Mouse (Mus musculus): ENCODE results near the gene Dlst. TPM values are rescaled to one million over a fixed set of nuclear protein-coding genes. Genes with fewer than 3 reads are reported as not detected.

The Dlst gene
- polyA plus RNA-seq (2012; rRNA removed), result 155 and 158 TPM in 2 replicates

DNA sequence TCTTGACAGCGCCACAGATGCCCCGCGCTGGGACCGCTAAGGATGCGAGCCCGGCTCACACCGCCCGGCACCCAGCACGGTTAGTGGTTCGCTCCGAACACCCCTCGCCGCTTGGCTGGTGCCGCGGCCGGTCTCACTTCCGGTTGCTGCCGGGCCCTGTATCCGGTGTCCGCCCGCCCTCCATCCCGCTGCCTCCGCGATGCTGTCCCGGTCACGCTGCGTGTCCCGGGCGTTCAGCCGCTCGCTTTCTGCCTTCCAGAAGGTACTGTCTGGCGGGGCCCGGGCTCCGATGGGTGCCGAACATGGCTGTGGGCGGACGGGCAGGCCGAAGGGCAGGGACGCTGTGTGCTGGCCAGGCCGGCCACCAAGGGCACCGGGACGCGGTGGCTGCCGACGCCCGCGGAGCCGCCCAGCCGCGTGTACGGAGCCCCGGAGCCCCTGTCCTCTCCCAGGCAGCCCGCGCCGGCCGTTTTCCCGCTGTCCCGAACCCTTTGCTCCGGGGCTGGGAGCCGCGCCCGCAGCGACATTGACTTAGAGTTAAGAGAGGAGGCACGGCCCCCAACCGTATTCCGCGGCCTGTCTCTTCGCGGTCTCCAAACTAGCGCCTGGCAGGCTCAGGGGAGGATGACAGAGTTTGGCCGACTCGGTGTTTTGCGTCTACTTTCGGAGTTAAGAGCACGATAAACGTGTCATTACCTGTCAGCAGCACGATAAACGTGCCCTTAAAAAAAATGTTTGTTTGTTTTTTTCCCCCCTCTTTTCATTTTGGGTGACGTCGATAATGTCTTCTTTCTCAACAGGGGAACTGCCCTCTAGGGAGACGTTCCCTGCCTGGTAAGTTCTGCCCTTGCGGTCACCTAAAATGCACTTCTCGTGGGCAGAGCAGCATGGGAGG, at the start of gene Dlst, which contains the start of gene Prox2:
Dlst (plus strand) TSS at position 136 of the 895 bp plus-strand sequence.
Prox2 (minus strand) TSS at position 62 of the 895 bp plus-strand sequence.
- DNase-seq (ENCODE audit: extremely low spot score in 1 of 2, low spot score in 1 of 2), result peak; percentile 63 to 91

DNA sequence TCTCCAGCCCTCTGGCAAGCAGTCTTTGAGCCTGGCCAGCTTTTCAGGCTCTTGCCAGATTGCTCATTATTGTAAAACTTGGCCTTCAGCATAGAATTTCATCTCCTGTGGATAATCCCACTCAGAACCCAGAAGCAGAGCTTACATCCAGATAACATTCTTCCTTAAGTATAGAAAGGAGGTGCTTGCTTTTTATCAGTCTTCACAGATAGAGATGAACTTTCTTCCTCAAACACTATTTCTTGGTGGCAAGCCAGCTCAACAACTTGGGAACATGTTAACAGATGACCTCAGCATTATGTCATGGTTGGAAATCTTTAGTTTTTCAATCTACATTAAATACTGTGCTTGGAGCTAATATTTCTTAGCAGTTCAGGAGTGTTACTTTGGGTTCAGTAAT, 39.6 kb upstream of the Dlst start:
- DNase-seq (ENCODE audit: extremely low spot score in 1 of 2, low spot score in 1 of 2), result no peak

DNA sequence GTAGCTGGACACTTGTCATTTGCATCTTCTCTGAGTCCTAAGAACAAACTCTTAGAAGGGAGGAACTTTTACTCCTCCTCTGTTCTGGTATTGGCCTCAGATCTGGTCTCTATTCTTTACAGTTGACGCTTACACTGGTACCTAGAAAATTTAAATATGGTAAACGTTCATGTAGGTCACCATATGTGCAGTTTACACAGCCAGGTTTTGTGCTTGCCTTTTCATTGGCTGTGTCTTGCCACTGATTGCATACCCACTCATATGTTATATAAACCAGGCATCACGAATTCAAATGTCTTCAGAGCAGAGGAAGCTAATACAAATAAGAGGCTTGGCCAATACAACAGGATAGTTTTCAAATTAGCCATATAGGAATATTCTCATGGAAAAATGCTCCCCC, 33.5 kb upstream of the Dlst start:
- peak in 1 of 2 experiments; percentile 46 for DNase-seq (ENCODE audit: extremely low spot score in 1 of 2, low spot score in 1 of 2)

GRCm38 (mm10) chr12:85084257-85084656, 26.4 kb upstream of the Dlst start:
- no peak for DNase-seq (ENCODE audit: extremely low spot score in 1 of 2, low spot score in 1 of 2)

GRCm38 (mm10) chr12:85084941-85085340, 25.7 kb upstream of the Dlst start:
- no peak for DNase-seq (ENCODE audit: extremely low spot score in 1 of 2, low spot score in 1 of 2)

DNA sequence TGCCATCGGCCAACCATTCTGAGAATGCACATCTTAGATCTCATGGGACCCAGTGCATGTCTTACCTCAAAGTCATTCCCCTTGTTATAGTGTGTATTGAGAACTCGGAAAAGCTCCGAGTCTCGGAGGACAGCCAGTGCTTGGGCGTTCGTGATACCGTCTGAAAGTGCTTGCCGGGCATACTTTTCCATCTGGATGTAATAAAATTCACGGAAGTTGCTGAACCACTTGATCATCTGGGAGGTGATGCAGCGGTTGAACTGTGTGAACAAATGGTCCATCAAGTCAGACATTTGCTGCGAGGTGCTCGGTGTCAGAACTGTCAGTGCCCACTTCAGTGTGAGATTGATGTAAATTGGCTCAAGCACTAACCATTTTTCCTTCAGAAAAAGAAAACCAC, 22.8 kb upstream of the Dlst start:
- no peak for DNase-seq (ENCODE audit: extremely low spot score in 1 of 2, low spot score in 1 of 2)

DNA sequence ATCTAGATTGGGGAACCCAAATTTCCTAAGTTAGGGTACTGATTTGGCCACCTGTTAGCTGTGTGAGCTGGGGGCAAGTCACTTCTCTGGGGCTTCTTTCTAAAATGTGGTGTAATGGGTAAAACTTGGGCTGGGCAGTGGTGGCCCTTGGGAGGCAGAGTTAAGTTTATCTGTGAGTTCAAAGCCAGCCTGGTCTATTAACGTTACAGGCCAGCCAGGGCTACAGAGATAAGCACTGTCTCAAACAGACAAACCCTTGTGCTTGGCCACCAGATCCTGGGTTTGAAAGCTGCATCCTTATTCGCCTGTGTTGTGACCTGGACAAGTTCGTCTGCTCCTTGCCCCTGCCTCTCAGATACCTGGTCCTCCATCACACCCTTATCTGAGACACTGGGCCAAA, 19.4 kb upstream of the Dlst start:
- DNase-seq (ENCODE audit: extremely low spot score in 1 of 2, low spot score in 1 of 2), result no peak

GRCm38 (mm10) chr12:85092214-85092613, 18.4 kb upstream of the Dlst start:
- DNase-seq (ENCODE audit: extremely low spot score in 1 of 2, low spot score in 1 of 2), result peak in 1 of 2 experiments; percentile 81

DNA sequence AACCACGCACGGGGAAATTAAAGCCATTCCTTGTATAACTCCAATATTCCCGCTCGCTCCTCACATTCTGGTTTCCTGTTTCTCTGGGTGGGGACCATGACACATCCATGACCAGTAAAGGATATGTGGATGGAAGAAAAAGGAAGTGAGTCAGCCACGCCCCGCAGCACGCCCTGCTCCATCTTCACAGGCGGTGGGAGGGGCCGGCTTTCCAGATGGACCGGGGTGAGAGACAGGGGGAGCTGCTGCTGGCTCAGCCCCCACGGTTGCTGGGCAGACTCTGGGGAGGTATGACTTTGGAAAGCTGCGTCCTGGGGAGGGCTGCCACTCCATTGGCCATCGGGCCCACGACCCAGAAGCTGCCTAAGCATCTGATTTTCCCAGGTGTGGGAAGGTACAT, 16.6 kb upstream of the Dlst start:
- peak; percentile 24 to 72 for DNase-seq (ENCODE audit: extremely low spot score in 1 of 2, low spot score in 1 of 2)

- no peak for DNase-seq (ENCODE audit: extremely low spot score in 1 of 2, low spot score in 1 of 2)
Observed at GRCm38 (mm10) chr12:85094706-85095105, 15.9 kb upstream of the Dlst start.

- DNase-seq (ENCODE audit: extremely low spot score in 1 of 2, low spot score in 1 of 2), result no peak
Observed at GRCm38 (mm10) chr12:85095146-85095545, 15.5 kb upstream of the Dlst start.

DNA sequence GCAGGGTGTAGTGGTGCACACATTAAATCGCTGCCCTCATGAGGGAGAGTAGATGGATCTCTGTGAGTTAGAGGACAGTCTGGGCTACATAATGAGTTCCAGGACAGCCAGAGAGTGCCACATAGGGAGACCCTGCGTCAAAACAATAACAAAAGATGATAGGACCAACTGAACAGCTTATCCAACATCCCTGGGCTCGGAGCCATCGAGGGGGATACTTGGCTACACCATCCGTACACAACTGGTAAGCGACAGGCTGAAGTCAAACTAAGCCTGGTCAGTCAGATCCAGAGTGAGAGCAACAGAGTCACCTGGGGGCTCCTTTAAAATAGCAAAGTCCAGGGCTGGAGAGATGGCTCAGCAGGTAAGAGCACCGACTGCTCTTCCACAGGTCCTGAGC, 14.8 kb upstream of the Dlst start:
- DNase-seq (ENCODE audit: extremely low spot score in 1 of 2, low spot score in 1 of 2), result no peak

DNA sequence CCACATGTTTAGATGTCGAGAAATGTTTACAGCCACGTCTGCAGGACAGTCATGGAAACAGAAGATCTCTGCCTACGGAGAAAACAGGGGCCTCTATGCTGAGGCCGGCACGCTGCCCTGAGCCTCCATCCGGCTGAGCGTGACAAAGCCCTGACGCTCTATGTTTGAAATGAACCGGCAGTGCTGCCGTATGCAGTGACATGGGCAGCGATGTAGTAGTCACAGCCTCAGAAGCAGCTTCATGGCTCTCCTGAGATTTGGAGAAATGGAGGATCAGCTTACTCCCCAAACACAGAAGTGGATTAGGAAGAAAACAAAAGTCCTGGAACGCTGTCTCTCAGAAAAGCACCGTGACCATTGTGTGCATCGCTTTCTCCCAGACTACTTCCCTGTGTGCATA, 9.6 kb upstream of the Dlst start:
- DNase-seq (ENCODE audit: extremely low spot score in 1 of 2, low spot score in 1 of 2), result no peak

DNA sequence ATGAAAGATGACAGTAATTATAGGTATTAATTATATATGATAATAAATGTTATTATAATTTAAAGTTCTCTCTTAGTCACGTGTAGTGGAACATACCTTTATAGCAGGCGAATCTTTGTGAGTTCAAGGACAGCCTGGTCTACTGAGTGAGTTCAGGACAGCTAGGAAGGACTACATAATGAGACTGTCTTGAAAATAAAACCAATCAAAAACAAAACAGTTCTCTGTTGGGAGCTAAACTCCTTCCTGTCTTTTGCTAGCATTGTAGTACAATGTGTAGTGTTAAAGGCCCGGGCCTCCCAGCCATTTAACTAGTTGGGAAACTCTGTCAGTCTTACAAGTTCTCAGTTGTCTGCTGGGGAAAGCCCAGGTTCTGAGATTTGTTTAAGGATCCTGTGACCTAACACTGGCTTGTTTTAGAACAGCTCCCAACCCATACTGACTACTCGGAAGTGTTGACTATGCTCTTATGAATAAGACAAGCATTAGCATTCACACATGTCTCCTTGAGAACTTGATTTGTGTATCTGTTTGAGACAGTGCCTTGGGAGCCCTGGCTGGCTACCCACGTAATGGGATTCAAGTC, 9.0 kb upstream of the Dlst start:
- DNase-seq (ENCODE audit: extremely low spot score in 1 of 2, low spot score in 1 of 2), result no peak

DNA sequence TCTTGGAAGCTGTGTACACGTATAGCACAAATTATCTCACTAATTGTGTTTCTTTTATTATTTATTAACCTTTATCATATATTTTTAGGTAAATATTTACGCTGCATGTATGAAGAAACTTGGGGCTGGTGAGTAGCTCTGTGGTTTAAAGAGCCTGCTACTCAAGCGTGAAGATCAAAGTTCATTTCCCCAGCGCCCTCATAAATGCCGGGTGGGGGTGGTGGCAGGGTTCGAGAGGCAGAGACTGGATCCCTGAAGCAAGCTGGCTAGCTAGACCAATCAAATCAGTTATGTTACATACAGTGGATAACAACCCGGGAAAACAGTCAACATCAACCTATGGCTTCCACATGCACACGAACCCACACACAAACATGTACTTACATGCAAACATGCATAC, 7.5 kb upstream of the Dlst start:
- no peak for DNase-seq (ENCODE audit: extremely low spot score in 1 of 2, low spot score in 1 of 2)

DNA sequence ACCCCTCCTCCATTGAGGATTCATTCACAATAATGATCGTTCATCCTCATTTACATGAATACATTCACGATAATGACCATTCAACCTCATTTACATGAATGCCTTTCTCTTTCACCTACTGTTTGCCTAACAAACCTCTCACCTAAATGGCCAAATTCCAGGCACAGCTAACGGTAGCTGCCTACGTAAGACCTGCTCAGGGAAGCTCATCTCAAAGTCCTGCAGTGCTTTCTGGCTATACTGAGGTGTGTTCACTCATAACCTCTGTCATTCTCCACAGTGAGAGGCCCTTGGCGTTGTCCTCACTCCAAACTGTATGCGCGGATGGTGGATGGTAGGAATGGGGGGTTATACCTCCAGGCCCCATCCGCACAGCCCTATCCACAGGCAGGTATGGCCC, 5.8 kb upstream of the Dlst start:
- DNase-seq (ENCODE audit: extremely low spot score in 1 of 2, low spot score in 1 of 2), result no peak

- DNase-seq (ENCODE audit: extremely low spot score in 1 of 2, low spot score in 1 of 2), result no peak
Observed at GRCm38 (mm10) chr12:85106292-85106691, 4.3 kb upstream of the Dlst start.

GRCm38 (mm10) chr12:85108643-85109042, 2.0 kb upstream of the Dlst start:
- DNase-seq (ENCODE audit: extremely low spot score in 1 of 2, low spot score in 1 of 2), result no peak

DNA sequence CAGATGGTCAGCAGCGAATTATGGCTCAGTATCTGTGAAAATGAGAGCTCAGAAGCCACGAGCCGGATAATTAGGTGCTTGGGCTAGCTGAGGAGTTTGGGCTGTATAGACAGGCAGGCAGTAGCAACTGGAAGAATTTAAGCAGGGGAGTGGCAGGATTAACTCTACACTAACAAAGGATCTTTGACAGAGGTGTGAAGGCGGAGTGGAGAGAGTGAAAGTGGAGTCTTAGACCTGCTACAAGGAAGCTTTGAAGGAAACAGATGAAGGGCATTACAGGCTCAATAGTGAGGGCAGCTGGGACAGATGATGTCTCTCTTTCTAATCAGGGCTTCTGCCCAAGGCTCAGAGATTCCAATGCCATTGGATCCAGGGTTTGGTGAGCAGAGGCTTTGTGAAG, 1.2 kb upstream of the Dlst start:
- DNase-seq (ENCODE audit: extremely low spot score in 1 of 2, low spot score in 1 of 2), result no peak

- DNase-seq (ENCODE audit: extremely low spot score in 1 of 2, low spot score in 1 of 2), result no peak
Observed at GRCm38 (mm10) chr12:85110011-85110697, 479 bp upstream of the Dlst start.

- no peak for DNase-seq (ENCODE audit: extremely low spot score in 1 of 2, low spot score in 1 of 2)
Observed at GRCm38 (mm10) chr12:85112550-85113251, 2.1 kb downstream of the Dlst start.

Measured in frontal cortex, adult 2 months (tissue).